Mouse (Mus musculus) embryonic facial prominence, embryonic 13.5 days (tissue): ENCODE data around the gene Cep68. TPM values are rescaled to one million over a fixed set of nuclear protein-coding genes. Genes with fewer than 3 reads are reported as not detected.
A peak's percentile ranks its signal among the peaks of the same experiment; 100 is the strongest.

ENCODE experiments used
- ATAC-seq: fragments of 200-750 bp; cut with Nextera tagmentation; 2 replicates; pipeline ENCODE4 v1.8.0; 2017; ENCODE audit warnings: low read depth; ENCODE audit not compliant: insufficient number of reproducible peaks, insufficient read depth, low FRiP score, low TSS enrichment
- H3K27ac ChIP-seq: fragments of 300-500 bp; sonication (generic); 2 replicates; pipeline ENCODE4 v1.5.1; 2015; ENCODE audit warnings: moderate library complexity, mild to moderate bottlenecking, inconsistent platforms
- H3K27me3 ChIP-seq: fragments of 300-500 bp; sonication (generic); 2 replicates; pipeline ENCODE4 v1.6.1; 2015; ENCODE audit warnings: mild to moderate bottlenecking, inconsistent platforms
- H3K36me3 ChIP-seq: fragments of 300-500 bp; sonication (generic); 2 replicates; pipeline ENCODE4 v1.6.1; 2015; ENCODE audit warnings: mild to moderate bottlenecking, inconsistent platforms
- H3K4me1 ChIP-seq: fragments of 300-500 bp; sonication (generic); 2 replicates; pipeline ENCODE4 v1.6.1; 2015; ENCODE audit warnings: inconsistent platforms
- H3K4me2 ChIP-seq: fragments of 300-500 bp; sonication (generic); 2 replicates; pipeline ENCODE4 v1.6.1; 2015; ENCODE audit warnings: moderate library complexity, mild to moderate bottlenecking, inconsistent platforms
- H3K4me3 ChIP-seq: fragments of 300-500 bp; sonication (generic); 2 replicates; pipeline ENCODE4 v1.5.1; 2015; ENCODE audit warnings: mild to moderate bottlenecking, inconsistent platforms
- H3K9ac ChIP-seq: fragments of 300-500 bp; sonication (generic); 2 replicates; pipeline ENCODE4 v1.6.1; 2015; ENCODE audit warnings: mild to moderate bottlenecking, inconsistent platforms
- H3K9me3 ChIP-seq: fragments of 300-500 bp; sonication (generic); 2 replicates; pipeline ENCODE4 v1.6.1; 2016; ENCODE audit warnings: inconsistent platforms
- WGBS: fragments of 180-500 bp; shearing (Covaris S2); methylation state at CpG from one replicate; pipeline ENCODE4 v1.1.7; 2015; ENCODE audit warnings: mixed read lengths; 5-methylcytosine and 5-hydroxymethylcytosine counted together
- polyA plus RNA-seq: library from polyadenylated mRNA; unstranded; fragments of >200 nt; fragmentation: Nextera tagmentation; extraction: Ambion mirVana; gene quantifications from 2 replicates; pipeline ENCODE4 v1.2.1, GENCODE M21; 2015

The Cep68 gene
- polyA plus RNA-seq, 1 experiment from 2014 or later, result 39.1 TPM

DNA sequence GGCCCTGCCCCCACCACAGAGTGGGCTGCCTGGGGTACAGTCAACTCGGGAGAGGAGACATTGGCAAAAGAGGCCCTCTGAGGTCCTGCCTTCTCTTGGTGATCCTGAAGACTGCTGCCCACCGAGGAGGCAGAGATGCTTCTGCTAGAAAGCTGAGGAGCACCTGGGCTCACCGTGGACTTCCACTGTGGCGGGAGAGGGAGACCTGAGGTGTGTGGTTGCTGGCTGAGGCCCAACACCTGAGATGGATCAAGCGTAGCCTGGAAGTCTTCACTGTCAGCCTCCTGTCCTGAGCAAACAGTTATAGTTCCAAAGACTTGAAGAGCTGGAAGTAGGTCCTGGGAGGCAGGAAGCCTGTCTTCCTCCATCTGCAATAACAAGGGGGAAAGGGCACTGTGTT lies 8.9 kb downstream of the Cep68 start:
- H3K27ac ChIP-seq, result no peak overlapping the region
- H3K4me1 ChIP-seq, result peaks cover 25% of the 10 kb centered on the region
- peaks cover 69% of the 10 kb centered on the region for H3K36me3 ChIP-seq
- H3K9me3 ChIP-seq, result no peaks in the 10 kb centered on the region
- H3K9ac ChIP-seq, result no peak overlapping the region
- no peak overlapping the region for H3K4me3 ChIP-seq
- 67% methylated on average over 5 of the region's 5 CpGs for WGBS
- ATAC-seq, result no peak
- H3K27me3 ChIP-seq, result no peaks in the 10 kb centered on the region
- no peak overlapping the region for H3K4me2 ChIP-seq

DNA sequence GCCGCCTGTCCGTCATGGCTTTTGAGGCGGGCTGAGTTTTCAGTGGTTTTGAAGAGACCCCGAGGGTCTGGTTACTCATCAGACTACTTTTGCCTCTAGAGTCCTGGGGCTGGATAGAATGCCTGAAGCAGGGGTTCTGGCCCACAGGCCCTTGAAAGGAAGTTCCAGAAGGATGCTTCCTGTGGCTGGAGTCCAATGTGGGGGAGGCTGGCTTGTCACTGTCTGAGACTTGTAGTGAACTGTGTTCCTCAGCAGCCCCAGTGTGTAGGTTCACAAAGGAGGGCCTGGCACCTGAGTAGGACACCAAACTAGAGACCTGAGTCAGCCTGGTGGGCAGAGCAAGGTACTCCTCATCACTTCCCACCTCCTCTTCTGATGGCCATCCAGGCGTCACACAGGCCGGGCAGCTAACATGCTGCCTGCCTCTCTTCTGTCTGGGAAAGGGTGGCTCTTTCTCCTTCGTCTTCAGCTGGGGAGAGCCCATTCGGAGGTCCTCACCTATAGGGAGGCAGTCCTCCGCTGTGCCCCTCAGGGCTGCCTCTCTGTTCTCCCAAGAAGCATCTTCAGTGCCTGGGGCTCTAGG lies 9.9 kb downstream of the Cep68 start:
- no peak overlapping the region for H3K4me2 ChIP-seq
- H3K36me3 ChIP-seq, result peaks cover 74% of the 10 kb centered on the region
- 89% methylated on average over 9 of the region's 9 CpGs for WGBS
- no peak overlapping the region for H3K9ac ChIP-seq
- H3K4me1 ChIP-seq, result peaks cover 18% of the 10 kb centered on the region
- ATAC-seq, result no peak
- no peaks in the 10 kb centered on the region for H3K27me3 ChIP-seq
- H3K4me3 ChIP-seq, result no peak overlapping the region
- no peak overlapping the region; the same call in 1 of the 2 replicates for H3K27ac ChIP-seq
- H3K9me3 ChIP-seq, result no peaks in the 10 kb centered on the region

DNA sequence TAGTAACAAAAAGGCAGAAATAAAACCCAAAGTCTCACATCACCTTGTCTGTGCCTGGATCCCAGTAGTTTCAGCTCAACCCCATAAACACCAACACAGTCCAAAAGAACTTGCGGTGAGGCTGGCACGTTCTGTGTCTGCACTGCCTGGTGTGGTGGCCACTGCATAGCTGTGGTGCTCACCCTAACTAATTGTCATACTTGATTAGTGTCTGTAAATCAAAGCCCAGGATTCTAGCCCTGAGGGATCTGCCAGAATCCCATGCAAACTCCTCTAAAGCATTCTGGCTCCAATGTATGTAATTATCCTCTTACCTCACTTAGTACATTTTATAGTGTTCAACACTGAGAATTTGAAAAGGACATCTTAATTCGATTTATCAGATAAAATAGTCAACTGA lies 11.3 kb downstream of the Cep68 start:
- no peak for ATAC-seq
- Histone ChIP-seq H3K4me1 (peaks cover 5% of the 10 kb centered on the region), H3K9ac (no peak overlapping the region), H3K4me3 (no peak overlapping the region), H3K4me2 (no peak overlapping the region), H3K27ac (no peak overlapping the region), H3K36me3 (peaks cover 83% of the 10 kb centered on the region), H3K9me3 (no peaks in the 10 kb centered on the region), H3K27me3 (no peaks in the 10 kb centered on the region)
- WGBS, result 80% methylated on average over 3 of the region's 3 CpGs

DNA sequence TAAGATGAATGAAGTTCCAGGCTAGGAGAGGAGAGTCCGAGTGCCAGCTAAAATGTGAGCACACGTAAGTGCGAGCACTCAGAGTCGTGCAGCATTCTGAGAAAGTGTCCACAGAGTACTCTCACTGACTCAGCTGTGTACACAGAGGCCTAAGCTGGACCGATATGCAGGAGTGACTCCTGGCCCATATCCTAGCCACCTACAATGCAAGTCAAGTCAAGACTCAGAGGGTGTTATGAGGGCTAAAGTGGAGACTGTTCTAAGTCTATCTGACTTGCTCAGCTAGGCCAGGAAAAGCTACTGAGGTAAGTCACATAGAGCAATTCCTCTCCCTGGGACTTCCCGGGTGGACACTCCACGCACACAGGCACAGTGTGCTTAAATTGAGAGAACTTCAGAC lies 12.2 kb downstream of the Cep68 start:
- H3K36me3 ChIP-seq, result peaks cover 93% of the 10 kb centered on the region
- 0 out of 2 replicates have a peak, but pooled peaks cover 8% of the 10 kb centered on the region for H3K4me1 ChIP-seq
- no peak overlapping the region for H3K9ac ChIP-seq
- H3K9me3 ChIP-seq, result no peaks in the 10 kb centered on the region
- no peak for ATAC-seq
- H3K27me3 ChIP-seq, result no peaks in the 10 kb centered on the region
- 94% methylated on average over 7 of the region's 7 CpGs for WGBS
- H3K4me2 ChIP-seq, result no peak overlapping the region
- H3K27ac ChIP-seq, result no peak overlapping the region
- no peak overlapping the region for H3K4me3 ChIP-seq

DNA sequence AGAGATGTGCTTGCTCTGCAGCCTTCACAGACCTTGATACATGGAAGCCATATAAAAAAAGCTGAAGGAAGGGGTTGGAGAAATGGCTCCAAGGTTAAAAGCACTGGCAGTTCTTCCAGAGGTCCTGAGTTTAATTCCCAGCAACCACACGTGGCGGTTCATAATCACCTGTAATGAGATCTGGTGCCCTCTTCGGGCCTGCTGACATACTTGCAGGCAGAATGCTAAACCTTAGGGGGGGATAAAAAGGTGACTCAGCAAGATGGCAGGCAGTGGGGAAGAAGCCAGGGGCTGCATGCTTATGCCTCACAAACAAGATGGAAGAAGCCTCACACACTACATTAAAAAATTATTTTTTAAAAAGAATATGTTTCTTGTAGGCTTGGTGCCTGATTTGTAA lies 15.0 kb downstream of the Cep68 start:
- H3K4me2 ChIP-seq, result no peak overlapping the region
- 0 out of 2 replicates have a peak, but pooled peaks cover 8% of the 10 kb centered on the region for H3K4me1 ChIP-seq
- no peaks in the 10 kb centered on the region for H3K27me3 ChIP-seq
- no peak overlapping the region for H3K9ac ChIP-seq
- no peak overlapping the region for H3K4me3 ChIP-seq
- WGBS, result 63% methylated on average over 3 of the region's 3 CpGs
- no peaks in the 10 kb centered on the region for H3K9me3 ChIP-seq
- H3K27ac ChIP-seq, result no peak overlapping the region
- H3K36me3 ChIP-seq, result peaks cover 91% of the 10 kb centered on the region
- no peak for ATAC-seq

DNA sequence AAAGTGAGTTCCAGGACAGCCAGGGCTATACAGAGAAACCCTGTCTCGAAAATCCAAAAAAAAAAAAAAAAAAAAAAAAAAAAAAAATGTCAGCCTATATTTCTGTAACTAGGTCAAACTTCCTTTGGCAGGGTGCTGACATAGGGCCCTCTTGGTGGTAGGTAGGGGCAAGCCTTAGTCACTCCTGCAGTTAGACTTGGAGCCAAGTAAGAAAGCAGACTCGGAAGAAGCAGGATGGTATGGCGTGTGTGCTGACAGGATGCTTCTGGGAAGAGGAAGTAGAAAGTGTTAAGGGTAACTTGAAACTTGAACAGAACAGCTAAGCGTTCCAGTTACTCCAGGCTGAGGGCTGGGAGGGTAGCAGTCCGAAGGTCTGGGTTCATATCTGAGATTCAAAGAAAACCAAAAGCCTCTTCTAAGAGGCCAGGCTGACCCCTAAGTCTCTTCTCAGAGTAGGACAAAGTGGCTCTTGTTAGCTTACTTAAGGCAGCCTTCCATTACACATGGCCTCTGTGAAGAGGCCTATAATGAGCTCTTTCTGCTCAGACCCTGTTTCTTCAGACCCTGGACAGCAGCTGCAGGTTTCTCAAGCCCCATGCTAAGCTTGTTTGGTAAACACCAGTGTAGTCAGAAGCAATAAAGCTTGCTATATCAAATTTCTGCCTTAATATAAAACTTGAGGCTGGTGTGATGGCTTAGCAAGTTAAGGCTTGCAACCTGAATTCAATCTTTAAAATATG lies 17.0 kb downstream of the Cep68 start:
- H3K9me3 ChIP-seq, result no peaks in the 10 kb centered on the region
- no peaks in the 10 kb centered on the region for H3K27me3 ChIP-seq
- WGBS, result 51% methylated on average over 5 of the region's 5 CpGs
- peak overlapping the region; percentile 57; the same call in 1 of the 2 replicates for H3K27ac ChIP-seq
- peaks cover 84% of the 10 kb centered on the region for H3K36me3 ChIP-seq
- H3K4me2 ChIP-seq, result no peak overlapping the region
- ATAC-seq, result no peak
- no peak overlapping the region for H3K4me3 ChIP-seq
- H3K4me1 ChIP-seq, result 0 out of 2 replicates have a peak, but pooled peaks cover 8% of the 10 kb centered on the region
- no peak overlapping the region for H3K9ac ChIP-seq

DNA sequence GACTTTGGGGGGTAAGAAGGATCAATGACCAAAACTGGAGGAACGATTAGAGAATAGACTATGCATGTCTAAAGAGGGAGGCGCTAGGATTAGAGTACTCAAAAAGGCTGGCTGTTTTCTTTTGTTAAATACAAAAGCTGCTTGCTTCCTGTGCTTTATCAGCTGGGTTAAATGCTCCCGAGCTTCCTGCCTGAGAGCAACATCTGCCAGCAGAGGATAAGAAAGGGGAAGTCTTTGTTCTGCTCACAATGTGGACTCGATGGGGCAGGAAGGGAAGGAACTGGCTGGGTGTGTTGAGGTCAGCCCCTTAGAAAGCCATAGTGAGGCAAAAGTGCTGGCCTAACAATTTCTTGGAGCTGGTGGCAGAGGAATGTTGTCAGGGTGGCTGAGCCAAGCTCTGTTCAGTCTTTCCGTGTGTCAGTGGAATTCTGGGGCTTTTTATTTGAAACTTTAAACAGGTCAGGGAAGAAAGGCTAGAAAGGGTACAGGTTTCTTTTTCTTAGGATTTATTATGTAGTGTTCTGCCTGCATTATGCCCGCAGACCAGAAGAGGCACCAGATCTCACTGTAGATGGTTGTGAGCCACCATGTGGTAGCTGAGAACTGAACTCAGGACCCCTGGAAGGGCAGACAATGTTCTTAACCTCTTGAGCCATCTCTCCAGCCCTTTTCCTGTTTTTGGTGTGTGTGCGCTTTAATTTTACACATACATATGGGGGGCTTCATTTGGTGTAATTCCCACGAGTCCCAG lies 17.9 kb downstream of the Cep68 start:
- Histone ChIP-seq H3K27ac (0 out of 2 replicates have a peak overlapping the region, but pooled peaks have one; percentile 7), H3K4me2 (no peak overlapping the region), H3K27me3 (no peaks in the 10 kb centered on the region), H3K9me3 (no peaks in the 10 kb centered on the region), H3K9ac (no peak overlapping the region), H3K4me3 (no peak overlapping the region), H3K4me1 (0 out of 2 replicates have a peak, but pooled peaks cover 8% of the 10 kb centered on the region), H3K36me3 (peaks cover 77% of the 10 kb centered on the region)
- 52% methylated on average over 8 of the region's 8 CpGs for WGBS
- no peak for ATAC-seq

DNA sequence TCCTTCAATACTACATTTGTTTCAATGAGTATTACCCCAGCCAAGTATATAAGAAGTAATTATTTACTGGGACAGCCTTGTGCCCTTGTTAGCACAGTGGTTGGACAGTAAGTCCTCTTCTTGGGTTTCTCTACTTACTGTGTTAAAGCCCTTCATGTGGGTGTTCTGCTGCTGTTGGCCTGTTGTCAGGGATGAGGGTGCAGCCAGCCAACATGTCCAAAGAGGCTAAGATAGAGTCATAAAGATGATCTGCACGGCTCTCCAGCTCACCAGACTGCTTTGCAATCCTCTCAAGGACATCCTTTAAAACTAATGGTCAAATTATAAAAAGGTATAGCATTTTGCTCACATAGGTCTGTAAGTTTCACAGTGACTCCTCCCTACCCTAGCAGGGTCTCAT lies 18.9 kb downstream of the Cep68 start:
- Histone ChIP-seq H3K4me2 (no peak overlapping the region), H3K4me1 (0 out of 2 replicates have a peak, but pooled peaks cover 8% of the 10 kb centered on the region), H3K9ac (no peak overlapping the region), H3K4me3 (no peak overlapping the region), H3K9me3 (no peaks in the 10 kb centered on the region), H3K36me3 (peaks cover 77% of the 10 kb centered on the region), H3K27me3 (no peaks in the 10 kb centered on the region), H3K27ac (0 out of 2 replicates have a peak overlapping the region, but pooled peaks have one; percentile 60)
- ATAC-seq, result no peak
- 89% methylated on average over 1 of the region's 1 CpGs for WGBS

DNA sequence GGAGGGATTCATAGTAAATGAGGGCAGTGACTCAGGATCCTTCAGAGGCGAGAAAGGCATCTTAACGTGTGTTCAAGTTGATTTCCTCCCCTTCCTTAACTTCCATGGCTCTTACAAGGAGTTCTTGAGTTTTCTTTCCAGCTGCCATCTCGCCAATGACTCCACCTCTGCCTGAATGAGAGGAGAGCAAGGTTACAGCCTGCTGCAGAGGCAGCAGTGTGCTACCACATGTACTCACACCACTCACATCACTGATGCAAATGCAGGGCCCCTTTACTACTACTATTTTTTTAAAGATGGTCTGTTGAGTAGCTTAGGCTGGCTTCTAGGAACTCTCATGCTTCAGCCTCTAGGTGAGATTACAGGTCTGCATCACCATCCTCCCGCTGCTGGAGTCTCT lies 19.9 kb downstream of the Cep68 start:
- no peak overlapping the region for H3K27ac ChIP-seq
- no peak overlapping the region for H3K4me3 ChIP-seq
- 0 out of 2 replicates have a peak, but pooled peaks cover 8% of the 10 kb centered on the region for H3K4me1 ChIP-seq
- ATAC-seq, result no peak
- H3K27me3 ChIP-seq, result no peaks in the 10 kb centered on the region
- WGBS, result 86% methylated on average over 4 of the region's 4 CpGs
- H3K9me3 ChIP-seq, result no peaks in the 10 kb centered on the region
- H3K36me3 ChIP-seq, result peaks cover 75% of the 10 kb centered on the region
- H3K9ac ChIP-seq, result no peak overlapping the region
- no peak overlapping the region for H3K4me2 ChIP-seq

DNA sequence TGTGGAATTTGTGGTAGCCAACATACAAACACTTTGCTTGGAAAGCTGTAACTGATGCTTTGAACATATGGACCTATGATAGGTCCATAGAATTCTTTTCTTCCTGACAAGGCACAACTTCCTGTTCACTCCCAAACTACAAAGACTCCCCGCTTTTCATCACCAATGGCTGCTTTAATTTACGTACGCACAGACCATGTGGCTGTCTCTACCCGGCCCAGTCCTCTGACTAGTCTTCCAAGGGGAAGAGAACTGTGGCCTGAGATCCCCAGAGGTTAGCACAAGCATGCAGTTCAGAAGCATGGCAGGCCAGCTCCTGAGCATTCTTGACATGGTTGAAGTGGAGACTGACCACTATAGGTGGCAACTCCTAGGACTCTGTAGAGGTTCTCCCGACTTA lies 20.6 kb downstream of the Cep68 start:
- H3K27me3 ChIP-seq, result no peaks in the 10 kb centered on the region
- 85% methylated on average over 5 of the region's 5 CpGs for WGBS
- no peak overlapping the region for H3K4me2 ChIP-seq
- H3K4me1 ChIP-seq, result 0 out of 2 replicates have a peak, but pooled peaks cover 8% of the 10 kb centered on the region
- H3K9ac ChIP-seq, result no peak overlapping the region
- H3K36me3 ChIP-seq, result peaks cover 76% of the 10 kb centered on the region
- no peak overlapping the region for H3K4me3 ChIP-seq
- H3K9me3 ChIP-seq, result no peaks in the 10 kb centered on the region
- H3K27ac ChIP-seq, result no peak overlapping the region
- ATAC-seq, result no peak

DNA sequence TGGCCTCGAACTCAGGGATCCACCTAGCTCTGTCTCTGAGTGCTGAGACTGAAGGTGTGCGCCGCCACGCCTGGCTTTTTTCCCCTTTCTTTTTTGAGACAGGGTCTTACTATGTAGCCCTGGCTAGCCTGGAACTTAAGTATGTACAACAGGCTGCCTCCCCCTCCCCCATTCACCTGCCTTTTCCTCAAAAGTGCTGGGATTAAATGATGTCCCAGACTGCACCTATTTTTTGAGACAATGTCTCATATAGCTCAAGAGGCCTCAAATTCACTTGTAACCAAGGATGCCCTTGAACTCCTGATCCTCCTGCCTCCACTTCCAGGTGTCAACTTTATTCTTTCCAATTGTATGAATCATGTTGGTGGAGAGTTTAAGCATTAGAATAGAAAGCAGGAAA lies 23.3 kb downstream of the Cep68 start:
- no peak overlapping the region for H3K27ac ChIP-seq
- H3K36me3 ChIP-seq, result peaks cover 66% of the 10 kb centered on the region
- no peak overlapping the region for H3K4me2 ChIP-seq
- WGBS, result 98% methylated on average over 4 of the region's 4 CpGs
- no peak overlapping the region for H3K9ac ChIP-seq
- ATAC-seq, result no peak
- no peak overlapping the region for H3K4me3 ChIP-seq
- no peaks in the 10 kb centered on the region for H3K4me1 ChIP-seq
- H3K9me3 ChIP-seq, result no peaks in the 10 kb centered on the region
- no peaks in the 10 kb centered on the region for H3K27me3 ChIP-seq
